Mouse (Mus musculus) heart, embryonic 11.5 days (tissue): ENCODE measurements around the gene Scrn3. TPM values are rescaled to one million over a fixed set of nuclear protein-coding genes. Genes with fewer than 3 reads are reported as not detected.

Experiments used
- ATAC-seq: fragments of 200-750 bp; cut with Nextera tagmentation; replicated peaks from 2 replicates; pipeline ENCODE4 v1.8.0; 2017; ENCODE audit warnings: moderate library complexity; ENCODE audit not compliant: insufficient number of reproducible peaks, low FRiP score, low TSS enrichment
- H3K27ac ChIP-seq: fragments of 300-500 bp; sonication (generic); 2 replicates; pipeline ENCODE4 v1.5.1; 2014; ENCODE audit warnings: mild to moderate bottlenecking, low read depth, low read length
- H3K27me3 ChIP-seq: fragments of 300-500 bp; sonication (generic); 2 replicates; pipeline ENCODE4 v1.6.1; 2014; ENCODE audit warnings: mild to moderate bottlenecking, low read length, mixed read lengths; ENCODE audit not compliant: control insufficient read depth, insufficient read depth
- H3K36me3 ChIP-seq: fragments of 300-500 bp; sonication (generic); 2 replicates; pipeline ENCODE4 v1.6.1; 2014; ENCODE audit warnings: mild to moderate bottlenecking, low read length, moderate library complexity, mixed read lengths; ENCODE audit not compliant: control insufficient read depth, insufficient read depth
- H3K4me1 ChIP-seq: fragments of 300-500 bp; sonication (generic); 2 replicates; pipeline ENCODE4 v1.6.1; 2014; ENCODE audit warnings: low read length; ENCODE audit not compliant: control insufficient read depth, insufficient read depth
- H3K4me2 ChIP-seq: fragments of 300-500 bp; sonication (generic); 2 replicates; pipeline ENCODE4 v1.6.1; 2014; ENCODE audit warnings: mild to moderate bottlenecking, moderate library complexity
- H3K4me3 ChIP-seq: fragments of 300-500 bp; sonication (generic); 2 replicates; pipeline ENCODE4 v1.5.1; 2014; ENCODE audit warnings: low read depth, low read length
- H3K9ac ChIP-seq: fragments of 300-500 bp; sonication (generic); 2 replicates; pipeline ENCODE4 v1.6.1; 2014; ENCODE audit warnings: mild to moderate bottlenecking, low read depth, low read length, moderate library complexity
- H3K9me3 ChIP-seq: fragments of 300-500 bp; sonication (generic); replicated peaks from 2 replicates; pipeline ENCODE4 v1.6.1; 2016; ENCODE audit warnings: low read length; ENCODE audit not compliant: control insufficient read depth
- WGBS: fragments of 180-500 bp; shearing (Covaris S2); extraction: QIAGEN DNeasy Blood & Tissue Kit; methylation state at CpG from one replicate; pipeline ENCODE4 v1.1.7; 2014; ENCODE audit not compliant: insufficient replicate concordance; 5-methylcytosine and 5-hydroxymethylcytosine counted together
- polyA plus RNA-seq: library from polyadenylated mRNA; unstranded; fragments of >200 nt; fragmentation: Nextera tagmentation; extraction: Ambion mirVana; gene quantifications from 2 replicates; pipeline ENCODE4 v1.2.1, GENCODE M21; 2014

Gene Scrn3
- polyA plus RNA-seq, 1 experiment from 2014 or later: 12.5 TPM

GRCm38 (mm10) chr2:73267818-73268217 lies 44.6 kb upstream of the Scrn3 start:
- Histone ChIP-seq H3K4me3 (no peak overlapping the region), H3K4me2 (no peak overlapping the region), H3K27ac (no peak overlapping the region), H3K4me1 (peaks cover 23% of the 10 kb centered on the region; the same call in 1 of the 2 replicates), H3K9ac (no peak overlapping the region), H3K27me3 (peaks cover 86% of the 10 kb centered on the region), H3K36me3 (no peaks in the 10 kb centered on the region), H3K9me3 (no peaks in the 10 kb centered on the region)
- ATAC-seq: no peak
- WGBS: 5% methylated on average over 4 of the region's 4 CpGs

GRCm38 (mm10) chr2:73268281-73268680 lies 44.1 kb upstream of the Scrn3 start:
- 2% methylated on average over 12 of the region's 12 CpGs for whole genome bisulfite sequencing
- peaks cover 25% of the 10 kb centered on the region for H3K4me1 ChIP-seq

GRCm38 (mm10) chr2:73268836-73269395 lies 43.5 kb upstream of the Scrn3 start:
- H3K4me3 ChIP-seq: no peak overlapping the region
- H3K4me1 ChIP-seq: peaks cover 27% of the 10 kb centered on the region
- 9% methylated on average over 8 of the region's 8 CpGs for WGBS
- H3K9ac ChIP-seq: no peak overlapping the region
- no peak overlapping the region for H3K4me2 ChIP-seq
- no peak overlapping the region for H3K27ac ChIP-seq
- peaks cover 88% of the 10 kb centered on the region for H3K27me3 ChIP-seq
- H3K36me3 ChIP-seq: no peaks in the 10 kb centered on the region
- no peaks in the 10 kb centered on the region for H3K9me3 ChIP-seq
- ATAC-seq: no peak

More at GRCm38 (mm10) chr2:73268281-73268680, 44.1 kb upstream of the Scrn3 start:
- Histone ChIP-seq H3K9me3 (no peaks in the 10 kb centered on the region), H3K4me3 (no peak overlapping the region), H3K27ac (no peak overlapping the region), H3K27me3 (peaks cover 87% of the 10 kb centered on the region), H3K36me3 (no peaks in the 10 kb centered on the region), H3K4me2 (no peak overlapping the region), H3K9ac (no peak overlapping the region)
- ATAC-seq: no peak

- Histone ChIP-seq H3K4me2 (no peak overlapping the region), H3K9me3 (no peaks in the 10 kb centered on the region), H3K9ac (no peak overlapping the region), H3K36me3 (no peaks in the 10 kb centered on the region), H3K4me3 (no peak overlapping the region), H3K4me1 (peaks cover 27% of the 10 kb centered on the region), H3K27me3 (peaks cover 88% of the 10 kb centered on the region), H3K27ac (no peak overlapping the region)
- ATAC-seq: no peak
- under 1% methylated on average over 17 of the region's 17 CpGs for WGBS
Measured at GRCm38 (mm10) chr2:73269666-73270065, 42.7 kb upstream of the Scrn3 start.

GRCm38 (mm10) chr2:73270071-73270592 lies 42.3 kb upstream of the Scrn3 start:
- Histone ChIP-seq H3K9me3 (no peaks in the 10 kb centered on the region), H3K4me2 (peak overlapping the region; percentile 28; the same call in 1 of the 2 replicates), H3K4me3 (no peak overlapping the region), H3K36me3 (no peaks in the 10 kb centered on the region), H3K27me3 (peaks cover 84% of the 10 kb centered on the region), H3K27ac (no peak overlapping the region), H3K9ac (no peak overlapping the region), H3K4me1 (peaks cover 26% of the 10 kb centered on the region)
- no peak for ATAC-seq
- 2% methylated on average over 14 of the region's 14 CpGs for WGBS

GRCm38 (mm10) chr2:73270593-73271458 lies 41.6 kb upstream of the Scrn3 start:
- no peaks in the 10 kb centered on the region for H3K9me3 ChIP-seq
- peaks cover 26% of the 10 kb centered on the region for H3K4me1 ChIP-seq
- H3K4me3 ChIP-seq: peak overlapping the region; percentile 48
- H3K36me3 ChIP-seq: no peaks in the 10 kb centered on the region
- no peak overlapping the region for H3K9ac ChIP-seq
- no peak for ATAC-seq
- 1% methylated on average over 38 of the region's 38 CpGs for WGBS
- H3K27me3 ChIP-seq: peaks cover 78% of the 10 kb centered on the region
- no peak overlapping the region for H3K27ac ChIP-seq
- peak overlapping the region; percentile 28 for H3K4me2 ChIP-seq

GRCm38 (mm10) chr2:73271459-73272161 lies 40.8 kb upstream of the Scrn3 start, which contains the start of gene Sp9:
Sp9 (plus strand) TSS chr2:73271925.
- Histone ChIP-seq H3K27me3 (peaks cover 78% of the 10 kb centered on the region), H3K27ac (no peak within 1 kb of the TSS), H3K9ac (peak within 1 kb of the TSS; percentile 22; the same call in 1 of the 2 replicates), H3K4me3 (peak within 1 kb of the TSS; percentile 48), H3K36me3 (no peaks in the 10 kb centered on the region), H3K4me2 (peak within 1 kb of the TSS; percentile 79), H3K4me1 (peaks cover 26% of the 10 kb centered on the region), H3K9me3 (no peaks in the 10 kb centered on the region)
- under 1% methylated on average over 48 of the region's 48 CpGs for WGBS
- 0 out of 2 replicates have a peak, but pooled peaks have one; percentile 54 for ATAC-seq
